Mouse (Mus musculus) common myeloid progenitor, adult 5-6 weeks (primary cell): Measurements from ENCODE around the gene Tmem216. TPM values are rescaled to one million over a fixed set of nuclear protein-coding genes. Genes with fewer than 3 reads are reported as not detected.

Experiments used
- ATAC-seq: replicated peaks from 2 replicates; pipeline ENCODE4 v1.8.0; 2016; ENCODE audit warnings: low read depth, mild to moderate bottlenecking, moderate TSS enrichment, inconsistent platforms; ENCODE audit not compliant: poor library complexity, severe bottlenecking
- total RNA-seq: library from RNA; stranded (forward); fragments of 200-1000, 187-1606 nt; gene quantifications from 2 replicates; pipeline ENCODE4 v1.2.3, GENCODE M21; 2017

The Tmem216 gene
- 17.3 and 30.5 TPM in 2 replicates for total RNA-seq

DNA sequence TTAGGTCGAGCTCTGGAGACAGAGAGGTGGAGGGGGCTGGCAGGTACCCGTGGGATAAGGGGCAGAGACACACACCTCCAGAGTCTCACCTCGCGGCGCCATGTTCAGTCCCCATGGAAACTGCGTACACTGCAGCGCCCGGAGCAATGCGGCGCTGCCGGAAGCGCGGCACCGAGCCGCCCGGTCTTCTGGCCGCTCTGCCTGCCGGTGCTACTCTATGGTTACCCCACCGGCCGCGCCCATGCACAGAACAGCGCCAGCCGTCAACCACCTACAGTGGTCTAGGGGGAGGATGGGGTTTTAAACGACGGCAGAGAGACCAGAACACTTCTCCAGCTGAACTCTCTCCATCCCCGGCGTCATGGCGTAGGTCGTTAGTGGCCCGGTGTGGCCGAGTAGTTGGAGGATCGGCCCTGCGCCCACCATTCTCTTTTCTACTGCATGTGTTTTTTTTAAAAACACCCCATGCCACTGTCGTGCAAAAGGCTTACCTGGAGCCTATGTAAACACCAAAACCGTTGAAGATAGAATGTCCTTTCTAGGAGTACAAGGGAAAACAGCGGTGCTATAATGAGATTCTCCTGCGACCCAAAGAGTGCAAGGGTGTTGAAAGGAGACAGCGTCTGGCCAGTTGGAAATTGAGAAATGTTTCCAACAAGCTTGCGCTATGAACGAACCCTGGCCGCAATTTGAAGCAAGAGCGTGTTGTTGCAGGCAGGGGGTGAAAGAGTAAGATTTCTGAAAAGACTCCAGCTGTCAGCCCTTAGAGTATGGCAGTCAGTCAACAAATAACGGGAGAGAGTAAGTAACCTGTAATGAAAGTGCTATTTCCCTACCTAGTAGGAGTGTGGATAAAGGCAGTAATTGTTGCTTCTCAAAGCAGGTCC is at the start of gene Tmem216:
Tmem216 (minus strand) TSS at position 615 of the 887 bp plus-strand sequence.
- ATAC-seq, result peak; percentile 97

DNA sequence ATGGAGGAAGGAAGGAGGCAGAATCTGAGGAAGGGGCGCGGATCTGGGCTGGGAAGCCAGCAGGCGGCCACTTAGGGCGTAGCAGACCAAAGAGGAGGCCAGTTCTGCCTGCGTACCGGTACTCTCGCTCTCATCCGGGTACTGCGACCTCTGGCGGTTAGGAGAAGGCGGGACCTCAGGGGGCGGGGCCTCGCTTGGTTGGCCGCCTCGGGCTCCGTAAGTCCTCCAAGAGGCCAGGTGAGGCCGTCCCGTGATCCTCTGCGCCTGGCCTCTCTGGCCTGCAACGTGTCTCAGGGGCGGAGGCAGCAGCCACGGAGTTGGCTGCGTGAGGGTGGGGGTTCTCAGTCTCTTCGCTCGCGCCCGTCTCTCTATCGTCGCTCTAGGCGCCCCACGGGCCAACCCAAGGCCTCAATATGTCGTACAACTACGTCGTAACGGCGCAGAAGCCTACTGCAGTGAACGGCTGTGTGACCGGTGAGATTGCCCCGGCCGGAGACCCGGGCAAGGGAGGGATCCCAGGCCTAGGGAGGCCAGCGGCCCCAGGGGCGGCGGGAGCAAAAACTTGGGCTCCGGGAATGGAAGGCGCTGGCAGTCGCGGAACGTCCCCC is 49.4 kb upstream of the Tmem216 start, which contains the start of the genes Ddb1 and Tkfc:
Ddb1 (plus strand) TSS at position 35 of the 608 bp plus-strand sequence.
Tkfc (minus strand) TSS at position 362 of the 608 bp plus-strand sequence.
- peak; percentile 92 for ATAC-seq

DNA sequence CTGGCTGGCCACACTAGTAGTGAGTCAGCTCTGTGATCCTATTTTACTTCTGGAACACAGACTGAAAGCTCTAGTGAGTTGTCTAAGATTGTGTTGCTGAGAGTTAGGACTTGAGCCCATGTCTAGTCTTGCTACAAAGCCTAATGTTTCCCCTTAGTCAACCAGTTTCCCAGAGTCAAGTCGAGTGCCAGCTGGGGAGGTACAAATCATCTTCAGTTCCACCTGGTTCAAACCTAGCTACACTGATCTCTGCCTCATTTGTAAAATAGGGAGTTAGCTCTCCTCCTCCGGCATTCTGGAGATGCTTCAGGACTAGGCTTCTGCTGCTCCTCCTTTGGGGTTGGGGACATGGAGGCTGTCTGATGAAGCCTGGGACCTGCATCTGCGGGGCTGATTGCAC is 48.5 kb upstream of the Tmem216 start:
- no peak for ATAC-seq

DNA sequence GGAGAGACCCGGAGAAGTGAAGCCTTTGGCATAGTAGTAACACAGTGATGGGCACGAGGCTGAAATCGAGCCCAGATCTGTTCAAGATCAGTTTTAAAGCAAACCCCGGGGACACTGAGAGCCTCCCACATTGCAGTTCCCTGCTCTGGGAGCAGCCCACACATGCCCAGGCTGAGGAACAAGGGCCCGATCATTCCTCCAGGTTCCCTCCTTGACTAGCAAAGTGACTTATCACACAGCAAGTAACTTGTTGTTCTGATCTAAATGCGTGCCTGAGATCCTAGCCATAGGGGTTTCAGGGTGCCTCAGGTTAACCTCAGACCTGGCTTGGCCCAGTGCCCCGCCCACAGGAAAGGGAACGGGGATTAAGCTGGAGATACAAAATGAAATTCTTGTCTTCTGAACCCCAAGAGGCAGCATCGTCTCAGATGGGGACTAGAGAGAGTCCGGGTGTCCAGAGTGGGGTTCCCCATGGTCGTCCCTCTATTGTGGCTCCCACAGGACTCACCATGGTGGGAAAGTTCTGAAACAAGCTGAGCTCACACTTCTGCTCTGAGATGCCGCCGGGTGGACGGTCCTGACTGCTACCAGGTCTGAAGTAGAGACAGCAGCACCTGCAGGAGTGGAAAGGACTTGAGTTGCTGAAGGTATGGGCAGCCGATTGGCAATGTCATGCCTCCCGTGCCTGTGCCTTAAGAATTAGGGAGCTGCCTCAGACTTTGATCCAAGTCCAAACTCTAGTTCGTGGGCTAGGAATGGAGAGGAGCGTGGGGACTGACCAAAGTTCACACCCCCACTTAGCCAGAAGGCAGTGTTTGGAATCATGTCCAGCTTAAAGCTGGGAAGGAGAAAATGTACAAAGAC is 47.9 kb upstream of the Tmem216 start:
- ATAC-seq, result no peak

DNA sequence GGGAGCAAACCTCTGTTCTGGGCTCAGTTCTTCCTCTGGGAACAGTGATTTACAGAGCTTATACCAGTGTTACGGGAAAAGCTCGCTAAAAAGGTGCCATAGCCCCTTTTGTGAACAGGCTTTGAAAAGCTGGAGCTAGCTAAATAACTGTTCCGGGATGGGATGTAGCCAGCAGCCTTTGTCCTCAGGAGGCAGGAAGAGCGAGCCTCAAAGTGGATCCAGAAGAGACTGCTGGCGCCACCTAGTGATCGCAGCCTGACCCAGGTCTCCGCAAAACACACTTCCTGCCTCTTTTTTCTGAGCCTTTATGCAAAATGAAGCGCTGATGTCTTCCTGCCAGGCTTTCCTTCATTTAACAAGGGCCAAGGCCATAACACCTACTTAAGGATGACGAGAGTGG is 46.7 kb upstream of the Tmem216 start:
- peak; percentile 59 for ATAC-seq

DNA sequence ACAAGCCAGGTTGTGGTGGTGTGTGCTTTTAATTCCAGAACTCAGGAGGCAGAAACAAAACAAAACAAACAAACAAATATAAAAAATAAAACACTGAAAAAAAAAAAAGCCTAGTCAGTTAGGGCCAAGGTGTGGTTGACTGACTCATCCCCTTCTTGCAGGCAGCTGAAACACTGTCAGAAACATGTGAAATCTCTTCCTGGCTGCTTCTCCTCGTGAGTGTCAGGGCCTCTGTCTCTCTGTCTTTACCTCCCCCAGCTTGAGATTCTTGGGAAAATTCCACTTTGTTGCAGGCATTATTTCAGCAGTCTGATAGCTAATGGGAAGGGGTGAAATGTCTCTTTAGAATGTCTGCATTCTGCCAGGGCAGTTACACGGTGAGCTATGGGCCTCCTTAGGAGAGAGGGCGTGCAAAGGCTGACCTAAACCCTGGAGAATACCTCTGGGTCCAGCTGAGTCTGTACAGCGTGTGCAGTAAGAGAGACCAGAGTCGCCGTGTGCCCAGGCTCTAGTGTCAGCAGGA is 46.3 kb upstream of the Tmem216 start:
- ATAC-seq, result no peak

DNA sequence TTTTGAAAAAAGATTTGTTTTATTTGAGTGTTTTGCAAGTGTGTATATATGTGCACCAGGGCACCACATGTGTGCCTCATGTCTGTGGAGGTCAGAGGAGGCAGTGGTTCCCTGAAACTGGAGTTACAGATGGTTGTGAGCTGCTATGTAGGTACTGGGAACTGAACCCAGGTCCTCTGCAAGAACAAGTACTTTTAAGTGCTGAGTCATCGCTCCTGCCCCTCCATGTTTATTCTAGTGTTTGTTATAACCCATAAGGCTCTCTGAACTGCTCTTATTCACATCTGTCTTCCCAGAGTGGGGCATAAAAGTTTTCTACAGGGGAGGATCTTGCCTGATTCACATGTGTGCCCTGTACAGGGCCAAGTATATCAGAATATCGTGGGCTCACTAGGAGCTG is 43.6 kb upstream of the Tmem216 start:
- no peak for ATAC-seq

DNA sequence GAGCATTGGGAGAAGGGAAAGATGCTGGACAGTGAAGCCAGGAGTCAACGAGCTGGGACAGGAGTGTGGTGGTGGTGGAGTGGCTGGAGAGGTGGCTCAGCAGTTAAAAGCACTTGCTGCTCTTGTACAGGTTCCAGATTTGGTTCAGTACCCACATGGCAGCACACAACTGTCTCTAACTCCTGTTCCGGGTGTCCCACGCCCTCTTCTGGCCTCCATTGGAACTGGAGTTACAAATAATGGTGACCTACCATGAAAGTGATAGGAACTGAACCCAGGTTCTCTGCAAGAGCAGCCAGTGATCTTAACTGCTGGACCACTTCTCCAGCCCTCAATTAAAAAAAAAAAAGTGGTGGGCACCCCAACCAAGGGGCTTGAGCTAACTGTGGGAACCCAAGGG is 42.1 kb upstream of the Tmem216 start:
- peak; percentile 63 for ATAC-seq

DNA sequence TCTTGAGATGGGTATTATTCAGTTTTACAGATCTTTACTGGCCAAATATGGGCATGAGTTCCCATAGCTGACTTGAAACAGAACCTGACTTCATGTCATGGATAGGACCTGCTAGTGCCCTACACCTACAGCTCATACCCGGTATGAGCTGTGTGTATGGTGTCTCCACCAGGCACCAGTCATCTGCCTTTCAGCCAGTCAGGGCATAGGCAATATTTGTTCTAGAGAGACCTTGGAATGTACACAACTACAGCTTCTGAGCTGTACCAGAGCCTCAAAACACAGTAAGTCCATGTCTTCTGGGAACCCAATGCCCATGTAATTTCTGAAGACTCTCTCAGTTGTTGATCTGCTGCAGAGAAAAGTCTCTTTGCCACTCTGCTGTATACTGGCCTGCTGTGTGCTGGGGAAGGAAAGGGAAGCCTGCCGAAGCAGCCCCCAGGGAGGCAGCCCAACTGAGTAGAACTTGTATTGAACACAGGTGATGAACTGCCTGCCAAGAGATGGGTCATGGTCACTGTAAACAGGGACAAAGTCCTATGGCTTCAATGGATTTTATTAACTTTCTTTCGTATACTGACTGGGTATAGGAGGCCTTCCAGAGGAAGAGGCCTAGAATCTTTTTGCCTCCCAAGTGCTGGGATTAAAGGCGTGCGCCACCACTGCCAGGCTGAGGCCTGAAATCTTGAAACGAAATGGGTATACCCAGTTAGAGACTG is 35.8 kb upstream of the Tmem216 start:
- no peak for ATAC-seq

DNA sequence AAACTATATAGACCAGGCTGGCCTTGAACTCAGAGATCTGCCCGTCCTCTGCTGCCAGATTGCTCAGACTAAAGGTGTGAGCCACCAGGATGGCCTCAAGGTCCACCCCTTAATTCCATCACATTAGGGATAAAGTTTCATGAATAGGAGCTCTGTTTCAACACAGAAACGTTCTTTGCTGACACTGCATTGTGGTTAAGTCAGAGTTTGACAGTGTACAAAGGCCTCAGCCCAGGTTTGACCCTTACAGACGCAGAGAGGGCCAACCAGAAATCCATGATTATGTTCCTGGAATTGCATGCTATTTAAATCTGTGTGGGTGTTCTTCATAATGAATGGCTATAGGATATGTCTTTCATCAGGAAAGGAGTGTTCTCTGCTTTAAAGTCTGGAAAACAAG is 34.3 kb upstream of the Tmem216 start:
- no peak for ATAC-seq

DNA sequence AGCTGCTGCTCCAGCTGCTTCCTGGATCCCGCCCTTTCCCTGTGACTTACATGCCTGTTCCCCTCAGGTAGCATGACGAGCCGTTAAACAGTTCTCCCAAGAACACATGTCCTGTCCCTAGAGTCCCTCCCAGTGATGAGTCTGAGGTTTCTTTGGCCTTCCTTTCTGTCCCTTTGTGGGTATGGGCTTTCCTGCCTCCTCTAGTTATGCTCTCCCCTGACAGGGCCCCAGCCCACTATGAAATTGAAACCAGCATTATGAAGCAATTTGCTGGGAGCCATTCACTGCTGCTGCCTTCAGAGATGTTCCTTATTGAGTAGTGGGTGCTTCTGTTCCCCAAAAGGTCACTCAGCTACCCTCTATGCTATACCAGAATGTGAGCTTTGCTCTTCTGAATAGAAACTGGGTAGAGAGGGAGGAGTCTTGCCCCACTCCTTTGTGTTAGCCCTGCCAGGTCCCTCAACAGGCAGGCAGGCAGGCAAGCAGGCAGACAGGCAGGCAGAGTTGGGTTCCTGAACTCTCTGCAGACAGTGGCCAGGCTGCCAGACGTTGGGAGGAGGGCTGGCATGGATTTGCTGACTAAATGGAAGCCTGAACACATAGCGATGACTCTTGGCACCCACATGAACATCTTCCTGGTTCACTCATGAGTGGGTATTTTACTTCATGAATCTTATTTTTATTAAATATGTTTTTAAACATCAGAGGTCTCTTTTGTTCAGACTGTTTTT is 33.3 kb upstream of the Tmem216 start:
- peak; percentile 88 for ATAC-seq

DNA sequence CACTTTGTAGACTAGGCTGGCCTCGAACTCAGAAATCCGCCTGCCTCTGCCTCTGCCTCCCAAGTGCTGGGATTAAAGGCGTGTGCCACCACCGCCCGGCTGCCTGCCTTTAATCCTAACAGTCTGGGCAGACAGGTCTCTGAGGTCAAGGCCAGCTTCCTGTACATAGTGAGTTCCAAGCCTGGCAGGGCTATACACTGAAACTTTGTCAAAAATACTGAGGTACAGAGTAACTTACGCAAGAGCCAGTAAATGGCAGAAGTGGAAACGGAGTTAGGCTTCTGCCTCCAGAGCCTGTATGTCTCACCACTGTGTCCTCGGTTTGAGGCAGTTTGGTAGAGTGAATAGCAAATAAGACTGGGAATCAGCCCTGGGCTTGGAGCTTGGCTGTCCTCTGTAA is 31.2 kb upstream of the Tmem216 start:
- ATAC-seq, result peak; percentile 45

DNA sequence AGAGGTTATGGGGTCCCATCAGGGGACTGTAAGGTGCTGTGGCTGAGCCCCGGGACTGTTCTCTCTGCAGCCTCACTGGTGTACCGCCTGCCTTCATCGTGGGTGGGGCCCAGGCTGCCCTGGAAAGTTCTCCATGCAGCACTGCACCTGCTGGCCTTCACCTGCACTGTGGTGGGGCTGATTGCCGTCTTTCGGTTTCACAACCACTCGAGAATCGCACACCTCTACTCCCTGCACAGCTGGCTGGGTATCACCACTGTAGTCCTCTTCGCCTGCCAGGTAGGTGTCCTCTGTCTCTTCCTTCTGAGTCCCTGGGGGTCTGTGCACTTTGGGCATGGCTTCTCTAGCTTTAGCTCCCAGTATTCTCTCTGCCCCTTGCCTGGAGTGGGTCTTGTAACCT is 29.1 kb upstream of the Tmem216 start:
- no peak for ATAC-seq

DNA sequence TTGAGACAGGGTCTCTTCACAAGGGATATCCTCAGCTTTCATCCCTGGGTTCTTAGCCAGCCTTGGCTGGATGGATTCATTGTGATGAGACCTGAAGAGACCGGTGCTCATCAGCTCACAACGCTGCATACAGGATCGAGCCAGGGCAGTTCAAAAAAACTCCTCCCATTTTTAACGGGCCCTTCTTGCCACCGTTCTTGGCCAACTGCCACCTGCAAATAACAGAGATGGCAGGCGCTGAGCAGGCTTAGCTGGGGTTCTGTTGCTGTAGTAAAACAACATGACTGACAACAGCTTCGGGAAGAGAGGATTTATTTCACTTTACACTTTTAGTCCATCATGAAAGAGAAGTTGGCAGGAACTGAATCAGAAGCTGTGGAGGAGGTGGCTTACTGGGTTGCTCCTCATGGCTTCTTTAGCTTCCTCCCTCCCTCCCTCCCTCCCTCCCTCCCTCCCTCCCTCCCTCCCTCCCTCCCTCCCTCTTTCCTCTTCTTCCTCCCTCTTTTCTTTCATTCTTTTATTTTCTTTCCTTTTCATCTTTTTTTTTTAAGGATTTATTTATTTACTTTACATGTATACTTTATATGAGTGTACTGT is 27.6 kb upstream of the Tmem216 start:
- ATAC-seq, result no peak

DNA sequence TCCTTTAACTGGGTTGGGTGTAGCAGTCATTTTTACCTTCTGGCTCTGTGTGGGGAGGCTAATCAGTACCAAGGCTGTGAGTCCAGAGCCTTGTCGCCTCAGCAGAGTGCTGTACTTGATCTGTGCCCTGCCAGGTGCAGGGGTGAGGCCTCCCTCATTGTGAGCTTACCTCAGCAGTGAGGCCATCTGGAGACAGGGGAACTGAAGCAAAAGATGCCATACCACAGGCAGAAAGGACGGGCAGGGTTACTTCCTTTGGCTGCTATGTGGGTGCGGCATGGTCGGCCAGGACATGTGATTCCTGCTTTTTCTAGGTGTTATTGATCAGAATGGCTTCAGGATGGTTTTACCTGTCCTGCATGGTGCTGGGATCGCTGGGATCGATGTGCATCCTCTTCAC is 25.9 kb upstream of the Tmem216 start:
- 0 out of 2 replicates have a peak, but pooled peaks have one; percentile 9 for ATAC-seq

DNA sequence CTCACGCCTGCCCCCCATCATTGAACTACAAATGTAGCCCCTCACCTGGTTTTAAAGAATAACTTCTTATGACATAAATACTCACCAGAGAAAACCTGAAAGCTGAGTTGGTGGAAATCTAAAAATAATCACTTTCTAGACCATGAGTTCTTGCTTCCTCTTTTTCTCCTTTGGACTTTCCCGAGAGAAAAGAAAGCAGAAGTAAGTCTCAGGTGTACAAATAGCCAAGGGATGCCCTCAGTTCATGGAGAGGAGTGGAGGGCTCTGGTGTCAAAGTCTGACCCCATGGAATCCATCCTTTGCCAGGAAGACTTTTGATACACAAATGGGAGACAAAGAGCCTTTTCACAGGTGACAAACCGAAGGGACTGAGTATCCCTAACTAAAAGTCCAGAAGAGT is 24.7 kb upstream of the Tmem216 start:
- ATAC-seq, result 0 out of 2 replicates have a peak, but pooled peaks have one; percentile 11

DNA sequence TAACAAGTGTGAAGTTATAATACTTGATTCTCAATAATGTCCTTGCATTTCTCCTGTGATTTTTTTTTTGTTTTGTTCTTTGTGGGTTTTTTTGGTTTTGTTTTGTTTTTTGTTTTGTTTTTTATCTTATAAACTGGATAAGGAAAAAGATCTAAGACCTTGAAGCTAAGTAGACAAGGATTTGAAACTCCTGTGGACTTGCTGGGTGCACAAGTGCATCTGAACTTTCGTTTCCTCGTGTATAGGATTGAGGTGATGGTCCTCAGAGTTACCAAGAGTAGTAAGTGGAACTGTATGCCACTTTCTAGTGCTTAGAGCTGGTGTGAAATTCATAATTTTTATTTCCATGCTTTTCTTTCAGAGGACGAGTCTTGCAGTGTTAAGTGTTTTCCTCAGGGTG is 24.1 kb upstream of the Tmem216 start:
- no peak for ATAC-seq
